Mouse (Mus musculus): ENCODE data around the gene Gmds. TPM values are rescaled to one million over a fixed set of nuclear protein-coding genes. Genes with fewer than 3 reads are reported as not detected.

Gmds gene
- polyA plus RNA-seq, 1 experiment from 2014 or later: 31.4 TPM

DNA sequence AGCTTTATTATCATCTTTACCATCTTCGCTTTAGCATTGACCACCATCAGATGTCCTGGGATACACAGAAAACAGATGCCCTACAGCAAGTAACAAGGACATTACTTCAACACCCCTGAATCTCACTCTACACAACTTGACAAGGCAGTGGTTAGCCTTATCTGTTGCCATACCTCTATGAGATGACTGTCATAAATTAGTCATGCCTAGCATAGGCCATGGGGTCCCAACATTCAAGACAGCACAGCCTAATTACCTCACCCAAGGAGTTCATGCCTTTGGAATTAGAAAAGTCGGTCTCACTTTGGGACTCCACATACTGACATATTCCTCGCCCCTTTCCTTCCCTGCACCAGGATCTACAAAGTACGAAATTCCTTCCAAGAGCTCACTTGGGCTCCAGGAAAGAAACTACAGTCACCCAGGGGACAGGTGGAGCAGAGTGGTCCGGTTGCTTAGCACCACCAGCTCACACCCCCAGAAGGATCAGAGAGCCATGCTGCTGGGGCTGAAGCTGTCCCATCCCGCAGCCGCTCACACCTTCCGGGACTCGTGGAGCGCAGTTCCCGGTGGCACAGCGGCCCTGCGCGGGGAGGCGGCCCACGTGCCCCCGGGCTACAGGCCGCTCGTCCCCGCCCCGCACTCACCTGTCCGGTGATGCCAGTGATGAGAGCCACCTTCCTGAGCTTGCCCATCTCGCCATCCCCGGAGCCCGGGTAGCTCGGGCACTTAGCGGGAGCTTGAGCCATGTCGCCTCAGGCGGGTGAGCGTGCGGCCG is 616 bp downstream of the Gmds start:
- ATAC-seq (ENCODE audit: insufficient number of reproducible peaks, low FRiP score, low TSS enrichment, low read depth) (peak; percentile 76), DNase-seq (ENCODE audit: low spot score) (no peak)
- WGBS: 4% methylated on average over 32 of the region's 32 CpGs
- H3K4me3 ChIP-seq (ENCODE audit: low read depth, low read length): peak overlapping the region; percentile 71
- H3K4me2 ChIP-seq (ENCODE audit: low read depth, severe bottlenecking): peak overlapping the region; percentile 77
- no peaks in the 10 kb centered on the region for H3K36me3 ChIP-seq (ENCODE audit: control insufficient read depth, insufficient read depth, low read length)
- H3K4me1 ChIP-seq (ENCODE audit: control insufficient read depth, insufficient read depth, low read length): no peaks in the 10 kb centered on the region
- no peak overlapping the region for H3K27ac ChIP-seq (replicated peaks; ENCODE audit: low read depth, low read length)
- no peaks in the 10 kb centered on the region for H3K9me3 ChIP-seq (ENCODE audit: control insufficient read depth, low read length)
- no peaks in the 10 kb centered on the region for H3K27me3 ChIP-seq (ENCODE audit: control insufficient read depth, insufficient read depth, low read length)
- H3K9ac ChIP-seq (ENCODE audit: low read length): peak overlapping the region; percentile 73

DNA sequence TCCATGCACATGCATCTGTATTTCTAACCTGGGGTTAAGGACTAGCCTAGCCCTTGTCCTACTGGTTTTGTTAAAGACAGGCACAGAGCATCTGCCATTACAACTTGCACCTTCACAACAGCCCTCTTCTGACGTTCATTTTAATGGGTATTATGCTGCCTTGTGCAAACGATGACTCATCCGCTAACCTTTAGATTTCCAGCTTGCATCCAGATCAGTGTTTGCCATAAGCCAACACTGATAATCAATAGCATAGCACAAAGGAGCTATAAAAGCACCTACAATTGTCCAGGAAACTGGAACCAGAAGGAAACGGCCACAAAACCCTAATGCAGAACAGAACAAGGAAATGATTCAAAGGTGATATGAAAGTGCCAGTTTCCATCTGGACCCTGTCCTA is 20.2 kb downstream of the Gmds start:
- H3K36me3 ChIP-seq (ENCODE audit: control insufficient read depth, insufficient read depth, low read length): no peaks in the 10 kb centered on the region
- no peak overlapping the region for H3K9ac ChIP-seq (ENCODE audit: low read length)
- ATAC-seq (ENCODE audit: insufficient number of reproducible peaks, low FRiP score, low TSS enrichment, low read depth): no peak
- H3K9me3 ChIP-seq (ENCODE audit: control insufficient read depth, low read length): no peaks in the 10 kb centered on the region
- H3K27ac ChIP-seq (replicated peaks; ENCODE audit: low read depth, low read length): no peak overlapping the region
- 0 out of 2 replicates have a peak, but pooled peaks cover 4% of the 10 kb centered on the region for H3K4me1 ChIP-seq (ENCODE audit: control insufficient read depth, insufficient read depth, low read length)
- 41% methylated on average over 4 of the region's 4 CpGs for WGBS
- no peak overlapping the region for H3K4me3 ChIP-seq (ENCODE audit: low read depth, low read length)
- no peak overlapping the region for H3K4me2 ChIP-seq (ENCODE audit: low read depth, severe bottlenecking)
- DNase-seq (ENCODE audit: low spot score): no peak
- no peaks in the 10 kb centered on the region for H3K27me3 ChIP-seq (ENCODE audit: control insufficient read depth, insufficient read depth, low read length)

GRCm38 (mm10) chr13:32317354-32317753 is 21.2 kb downstream of the Gmds start:
- DNase-seq (ENCODE audit: low spot score): no peak
- Histone ChIP-seq H3K9me3 (ENCODE audit: control insufficient read depth, low read length) (no peaks in the 10 kb centered on the region), H3K27me3 (ENCODE audit: control insufficient read depth, insufficient read depth, low read length) (no peaks in the 10 kb centered on the region), H3K27ac (replicated peaks; ENCODE audit: low read depth, low read length) (no peak overlapping the region), H3K4me2 (ENCODE audit: low read depth, severe bottlenecking) (no peak overlapping the region), H3K36me3 (ENCODE audit: control insufficient read depth, insufficient read depth, low read length) (no peaks in the 10 kb centered on the region), H3K4me3 (ENCODE audit: low read depth, low read length) (no peak overlapping the region), H3K9ac (ENCODE audit: low read length) (no peak overlapping the region), H3K4me1 (ENCODE audit: control insufficient read depth, insufficient read depth, low read length) (0 out of 2 replicates have a peak, but pooled peaks cover 4% of the 10 kb centered on the region)
- no peak for ATAC-seq (ENCODE audit: insufficient number of reproducible peaks, low FRiP score, low TSS enrichment, low read depth)
- 86% methylated on average over 3 of the region's 3 CpGs for WGBS

DNA sequence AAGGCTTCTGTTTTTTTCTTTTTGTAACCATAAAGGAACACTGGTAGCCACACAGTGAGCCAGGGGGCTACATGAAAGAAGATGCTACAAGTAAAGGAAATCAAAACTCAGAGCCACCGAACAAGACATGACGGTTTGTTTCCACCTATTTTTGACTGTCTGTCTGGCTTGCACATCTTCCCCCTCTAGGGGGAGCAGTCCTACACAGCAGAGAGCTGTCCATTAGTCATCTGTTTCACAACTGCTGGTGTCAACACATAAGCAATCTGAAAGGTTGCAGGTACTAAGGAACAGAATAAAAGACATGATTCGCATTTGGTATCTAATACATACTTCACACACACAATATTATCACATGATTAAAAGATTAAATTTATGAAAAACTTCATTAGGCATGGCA is 25.9 kb downstream of the Gmds start:
- Histone ChIP-seq H3K4me2 (ENCODE audit: low read depth, severe bottlenecking) (no peak overlapping the region), H3K4me1 (ENCODE audit: control insufficient read depth, insufficient read depth, low read length) (0 out of 2 replicates have a peak, but pooled peaks cover 4% of the 10 kb centered on the region), H3K36me3 (ENCODE audit: control insufficient read depth, insufficient read depth, low read length) (no peaks in the 10 kb centered on the region), H3K9me3 (ENCODE audit: control insufficient read depth, low read length) (no peaks in the 10 kb centered on the region), H3K27me3 (ENCODE audit: control insufficient read depth, insufficient read depth, low read length) (no peaks in the 10 kb centered on the region), H3K4me3 (ENCODE audit: low read depth, low read length) (no peak overlapping the region), H3K9ac (ENCODE audit: low read length) (no peak overlapping the region), H3K27ac (replicated peaks; ENCODE audit: low read depth, low read length) (no peak overlapping the region)
- DNase-seq (ENCODE audit: low spot score) (peak; percentile 41), ATAC-seq (ENCODE audit: insufficient number of reproducible peaks, low FRiP score, low TSS enrichment, low read depth) (no peak)
- 81% methylated on average over 3 of the region's 3 CpGs for WGBS

- 0 out of 2 replicates have a peak, but pooled peaks cover 4% of the 10 kb centered on the region for H3K4me1 ChIP-seq (ENCODE audit: control insufficient read depth, insufficient read depth, low read length)
- H3K27me3 ChIP-seq (ENCODE audit: control insufficient read depth, insufficient read depth, low read length): no peaks in the 10 kb centered on the region
- no peak overlapping the region for H3K27ac ChIP-seq (replicated peaks; ENCODE audit: low read depth, low read length)
- H3K9ac ChIP-seq (ENCODE audit: low read length): no peak overlapping the region
- no peaks in the 10 kb centered on the region for H3K36me3 ChIP-seq (ENCODE audit: control insufficient read depth, insufficient read depth, low read length)
- ATAC-seq (ENCODE audit: insufficient number of reproducible peaks, low FRiP score, low TSS enrichment, low read depth) (no peak), DNase-seq (ENCODE audit: low spot score) (no peak)
- no peaks in the 10 kb centered on the region for H3K9me3 ChIP-seq (ENCODE audit: control insufficient read depth, low read length)
- no peak overlapping the region for H3K4me2 ChIP-seq (ENCODE audit: low read depth, severe bottlenecking)
- WGBS: 83% methylated on average over 2 of the region's 2 CpGs
- no peak overlapping the region for H3K4me3 ChIP-seq (ENCODE audit: low read depth, low read length)
Measured at GRCm38 (mm10) chr13:32311476-32311875, 27.1 kb downstream of the Gmds start.

DNA sequence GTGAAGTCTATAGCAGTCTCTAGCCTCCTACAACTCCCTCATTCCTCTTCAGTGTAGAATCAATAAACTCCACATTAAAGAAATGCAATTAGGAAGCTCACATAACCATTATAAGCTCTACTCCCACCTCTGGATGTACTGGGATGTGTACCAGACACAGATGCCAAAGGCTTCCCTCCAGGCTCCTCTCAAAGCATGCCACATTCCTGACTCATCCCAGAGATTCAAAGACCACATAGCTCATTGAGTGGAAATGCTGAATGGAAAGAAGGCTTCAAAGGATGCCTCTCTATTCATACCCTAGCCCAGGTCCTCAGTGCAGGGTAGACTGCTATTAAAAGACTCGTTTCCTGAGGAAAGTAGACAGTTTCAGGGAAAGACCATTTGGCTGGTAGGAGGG is 40.1 kb downstream of the Gmds start:
- Histone ChIP-seq H3K9me3 (ENCODE audit: control insufficient read depth, low read length) (no peaks in the 10 kb centered on the region), H3K9ac (ENCODE audit: low read length) (no peak overlapping the region), H3K4me2 (ENCODE audit: low read depth, severe bottlenecking) (no peak overlapping the region), H3K36me3 (ENCODE audit: control insufficient read depth, insufficient read depth, low read length) (no peaks in the 10 kb centered on the region), H3K4me3 (ENCODE audit: low read depth, low read length) (no peak overlapping the region), H3K27ac (replicated peaks; ENCODE audit: low read depth, low read length) (no peak overlapping the region), H3K4me1 (ENCODE audit: control insufficient read depth, insufficient read depth, low read length) (peaks cover 6% of the 10 kb centered on the region), H3K27me3 (ENCODE audit: control insufficient read depth, insufficient read depth, low read length) (no peaks in the 10 kb centered on the region)
- DNase-seq (ENCODE audit: low spot score) (no peak), ATAC-seq (ENCODE audit: insufficient number of reproducible peaks, low FRiP score, low TSS enrichment, low read depth) (no peak)
- 8% methylated on average over 1 of the region's 1 CpGs for WGBS

GRCm38 (mm10) chr13:32297398-32297797 is 41.1 kb downstream of the Gmds start:
- DNase-seq (ENCODE audit: low spot score) (peak; percentile 59), ATAC-seq (ENCODE audit: insufficient number of reproducible peaks, low FRiP score, low TSS enrichment, low read depth) (no peak)
- no peak overlapping the region for H3K4me2 ChIP-seq (ENCODE audit: low read depth, severe bottlenecking)
- no peak overlapping the region for H3K4me3 ChIP-seq (ENCODE audit: low read depth, low read length)
- H3K27ac ChIP-seq (replicated peaks; ENCODE audit: low read depth, low read length): no peak overlapping the region
- no peaks in the 10 kb centered on the region for H3K9me3 ChIP-seq (ENCODE audit: control insufficient read depth, low read length)
- H3K9ac ChIP-seq (ENCODE audit: low read length): no peak overlapping the region
- no peaks in the 10 kb centered on the region for H3K27me3 ChIP-seq (ENCODE audit: control insufficient read depth, insufficient read depth, low read length)
- WGBS: 51% methylated on average over 5 of the region's 5 CpGs
- peaks cover 6% of the 10 kb centered on the region for H3K4me1 ChIP-seq (ENCODE audit: control insufficient read depth, insufficient read depth, low read length)
- H3K36me3 ChIP-seq (ENCODE audit: control insufficient read depth, insufficient read depth, low read length): no peaks in the 10 kb centered on the region

DNA sequence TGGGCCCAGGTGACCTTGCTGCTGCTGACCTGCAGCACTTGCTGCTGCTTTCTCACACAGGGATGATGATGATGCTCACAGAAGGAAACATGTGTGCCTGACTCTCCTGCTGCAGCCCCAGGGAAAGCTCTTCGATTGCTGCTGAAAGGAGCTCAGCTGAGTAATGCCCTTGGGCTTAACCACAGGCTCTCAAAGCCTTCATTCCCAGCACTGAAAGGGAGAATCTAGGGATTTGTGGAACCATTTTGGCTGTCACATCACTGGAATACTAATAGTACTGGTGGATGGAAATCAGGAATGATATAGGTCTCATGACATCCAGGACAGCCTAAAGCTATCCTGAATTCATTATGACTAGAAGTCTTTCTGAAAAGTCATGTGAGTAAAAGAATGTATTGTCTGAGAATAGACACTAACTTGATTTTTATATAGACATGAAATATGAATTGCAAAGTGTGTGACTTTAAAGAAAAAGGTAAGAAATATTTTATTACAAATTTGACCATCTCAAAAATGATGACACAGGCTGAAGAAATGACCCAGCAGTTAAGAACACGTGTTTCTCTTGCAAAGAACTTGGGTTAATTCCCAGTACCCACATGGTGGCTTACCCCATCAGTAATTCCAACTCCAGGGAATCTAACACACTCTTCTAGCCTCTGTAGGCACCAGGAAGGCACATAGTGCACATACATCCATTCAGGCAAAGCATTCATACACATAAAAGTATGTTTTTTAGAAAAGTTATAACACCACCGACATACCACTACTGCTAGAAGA is 43.9 kb downstream of the Gmds start:
- H3K9me3 ChIP-seq (ENCODE audit: control insufficient read depth, low read length): no peaks in the 10 kb centered on the region
- no peaks in the 10 kb centered on the region for H3K27me3 ChIP-seq (ENCODE audit: control insufficient read depth, insufficient read depth, low read length)
- ATAC-seq (ENCODE audit: insufficient number of reproducible peaks, low FRiP score, low TSS enrichment, low read depth): no peak
- H3K27ac ChIP-seq (replicated peaks; ENCODE audit: low read depth, low read length): no peak overlapping the region
- no peak overlapping the region for H3K4me3 ChIP-seq (ENCODE audit: low read depth, low read length)
- H3K36me3 ChIP-seq (ENCODE audit: control insufficient read depth, insufficient read depth, low read length): no peaks in the 10 kb centered on the region
- DNase-seq (ENCODE audit: low spot score): no peak
- peaks cover 6% of the 10 kb centered on the region for H3K4me1 ChIP-seq (ENCODE audit: control insufficient read depth, insufficient read depth, low read length)
- H3K9ac ChIP-seq (ENCODE audit: low read length): no peak overlapping the region
- no peak overlapping the region for H3K4me2 ChIP-seq (ENCODE audit: low read depth, severe bottlenecking)
- WGBS: 75% methylated on average over 3 of the region's 3 CpGs

Measured in limb, embryonic 11.5 days (tissue).